Mouse (Mus musculus) gastrocnemius, adult 2 months (tissue): ENCODE measurements around the gene Cyp20a1. TPM values are rescaled to one million over a fixed set of nuclear protein-coding genes. Genes with fewer than 3 reads are reported as not detected.

Experiments used
- DNase-seq: peaks from one replicate; pipeline ENCODE4 v3.0.0; 2022
- H3K27ac ChIP-seq: fragments of 200-600 bp; 2 replicates; pipeline ENCODE4 v1.8.1; 2022; ENCODE audit warnings: mild to moderate bottlenecking
- H3K4me3 ChIP-seq: fragments of 200-600 bp; 2 replicates; pipeline ENCODE4 v1.8.1; 2022; ENCODE audit warnings: mild to moderate bottlenecking, moderate library complexity
- CTCF ChIP-seq: fragments of 200-600 bp; IDR thresholded peaks from 2 replicates; pipeline ENCODE4 v1.8.1; 2022; ENCODE audit warnings: antibody characterized with exemption, mild to moderate bottlenecking, moderate library complexity
- intact Hi-C: fragments of 180-260 bp; cut with DNase I; formaldehyde crosslinking; loops from one replicate; pipeline ENCODE4 v1.15.1; 2025
- total RNA-seq, 2 experiments: library from RNA; stranded (reverse); gene quantifications; 2 replicates each; pipeline ENCODE4 v1.2.3; 2021

The Cyp20a1 gene
- total RNA-seq, 2 experiments from 2014 or later: 5.5 to 6.9 TPM

DNA sequence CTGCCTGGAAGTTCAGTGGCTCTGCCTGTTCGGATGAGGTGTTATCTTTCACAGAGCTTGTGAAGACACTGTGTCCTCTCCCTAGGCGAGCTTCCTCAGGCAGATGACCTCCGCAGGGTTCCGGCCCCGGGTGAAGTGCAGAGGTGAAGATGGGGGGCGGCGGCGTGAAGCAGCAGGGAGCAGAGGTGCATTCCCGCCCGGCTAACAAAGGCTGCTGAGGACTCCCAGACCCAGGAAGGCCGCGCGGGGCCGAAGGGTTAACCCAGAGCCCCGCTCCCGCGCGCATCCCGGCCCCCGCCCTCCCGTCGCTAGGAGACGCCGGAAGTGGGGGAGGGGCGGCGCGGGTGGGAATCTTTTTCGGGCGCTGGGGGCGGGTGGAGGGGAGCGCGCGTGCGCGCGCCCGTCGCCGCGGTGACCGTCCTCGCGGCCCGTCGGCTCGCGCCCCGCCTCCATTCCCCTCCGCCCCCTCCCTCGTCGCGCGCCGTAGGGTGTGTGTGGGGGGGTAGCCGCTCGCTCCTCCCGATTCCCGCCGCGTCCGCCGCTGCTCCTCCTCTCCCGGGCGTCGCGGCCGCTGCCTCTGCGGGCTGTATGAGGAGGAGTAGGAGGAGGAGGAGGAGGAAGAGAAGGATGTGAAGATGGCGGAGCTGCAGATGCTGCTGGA is 66.2 kb downstream of the Cyp20a1 start, which contains the start of gene Abi2:
TSS of gene Abi2 (plus strand) at position 452 of the 661 bp plus-strand sequence.
- intact Hi-C loops: loop anchor here (2.0 to 5.0 kb wide), 3 partner anchors 66 to 548 kb away; partner anchors contain the start of gene Cyp20a1
- Histone ChIP-seq H3K4me3 (peak within 1 kb of the TSS; percentile 83), H3K27ac (peak within 1 kb of the TSS; percentile 90)
- no peak for TF ChIP-seq CTCF
- DNase-seq: peak; percentile 96

DNA sequence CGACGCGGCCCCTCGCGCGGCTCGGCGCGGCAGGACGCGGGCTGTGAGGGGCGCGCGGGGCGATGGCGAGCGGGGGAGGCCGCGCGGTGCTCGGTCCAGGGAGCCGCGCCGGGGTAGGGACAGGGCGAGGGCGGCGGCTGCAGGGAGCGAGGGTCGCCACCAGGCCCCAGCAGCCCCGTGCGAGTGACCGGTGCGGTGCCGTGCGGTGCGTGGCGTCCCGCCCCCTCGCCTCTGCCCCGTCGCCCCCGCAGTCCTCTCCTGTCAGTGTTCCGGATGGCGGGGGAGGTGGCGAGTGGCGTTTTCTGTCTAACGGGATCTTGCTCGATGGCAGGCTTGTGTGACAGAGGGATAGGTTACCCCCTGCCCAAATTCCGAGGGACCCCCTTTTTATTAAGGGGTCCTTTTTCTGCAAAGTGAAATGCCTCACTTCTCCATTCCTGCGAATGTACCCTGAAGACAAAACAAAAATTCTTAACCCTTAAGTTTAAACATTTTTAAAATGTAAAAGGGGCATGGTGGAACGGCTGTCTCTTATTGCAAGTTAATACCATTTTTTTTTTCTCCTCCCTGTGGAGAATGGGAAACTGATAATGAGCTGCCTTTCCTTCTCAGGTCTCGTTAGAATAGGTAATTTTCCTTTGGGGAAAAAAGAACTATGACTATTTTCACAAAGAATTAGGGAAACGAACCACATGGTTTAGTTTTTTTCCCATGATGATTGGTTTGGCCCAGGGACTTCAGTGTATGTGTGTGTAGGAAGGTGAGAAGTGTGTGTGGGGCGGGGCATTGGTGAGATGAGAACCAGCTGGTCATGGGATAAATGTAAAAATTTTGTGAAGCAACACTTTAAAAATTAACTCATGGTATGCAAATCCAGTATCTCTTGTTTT is 67.0 kb downstream of the Cyp20a1 start:
- intact Hi-C loops: loop anchor here (2.0 to 5.0 kb wide), 3 partner anchors 67 to 547 kb away; partner anchors contain the start of gene Cyp20a1
- no peak; the same call in 1 of the 2 replicates for TF ChIP-seq CTCF
- peak overlapping the region; percentile 83 for H3K4me3 ChIP-seq
- peak; percentile 52 for DNase-seq
- H3K27ac ChIP-seq: peak overlapping the region; percentile 90

- intact Hi-C loops: no loop called here
- TF ChIP-seq CTCF: no peak
- Histone ChIP-seq H3K4me3 (no peak overlapping the region), H3K27ac (no peak overlapping the region)
- no peak for DNase-seq
Observed at GRCm38 (mm10) chr1:60416724-60417123, 73.6 kb downstream of the Cyp20a1 start.

GRCm38 (mm10) chr1:60423882-60424281 is 80.8 kb downstream of the Cyp20a1 start:
- Histone ChIP-seq H3K27ac (no peak overlapping the region), H3K4me3 (no peak overlapping the region)
- no peak for DNase-seq
- intact Hi-C loops: no loop called here
- peak; percentile 37; the same call in 1 of the 2 replicates for TF ChIP-seq CTCF

GRCm38 (mm10) chr1:60428341-60428740 is 85.2 kb downstream of the Cyp20a1 start:
- intact Hi-C loops: no loop called here

GRCm38 (mm10) chr1:60428932-60429331 is 85.8 kb downstream of the Cyp20a1 start:
- Histone ChIP-seq H3K27ac (no peak overlapping the region), H3K4me3 (no peak overlapping the region)
- intact Hi-C loops: no loop called here
- TF ChIP-seq CTCF: peak; percentile 73
- DNase-seq: peak; percentile 25

More at GRCm38 (mm10) chr1:60428341-60428740, 85.2 kb downstream of the Cyp20a1 start:
- no peak for DNase-seq
- no peak for TF ChIP-seq CTCF
- Histone ChIP-seq H3K27ac (no peak overlapping the region), H3K4me3 (no peak overlapping the region)

DNA sequence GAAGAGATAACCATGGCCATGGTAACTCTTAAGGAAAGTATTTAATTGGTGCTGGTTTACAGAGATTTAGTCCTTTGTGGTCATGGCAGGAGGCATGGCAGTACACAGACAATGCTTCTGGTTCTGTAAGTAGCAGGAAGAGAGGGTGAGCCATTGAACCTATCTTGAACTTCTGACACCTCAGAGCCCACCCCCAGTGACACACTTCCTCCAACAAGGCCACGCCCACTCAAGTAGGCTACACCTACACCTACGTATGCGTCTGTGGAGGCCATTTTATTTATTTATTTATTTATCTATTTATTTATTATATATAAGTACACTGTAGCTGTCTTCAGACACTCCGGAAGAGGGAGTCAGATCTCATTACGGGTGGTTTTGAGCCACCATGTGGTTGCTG is 88.4 kb downstream of the Cyp20a1 start:
- intact Hi-C loops: no loop called here
- no peak overlapping the region for H3K4me3 ChIP-seq
- DNase-seq: no peak
- TF ChIP-seq CTCF: no peak
- H3K27ac ChIP-seq: no peak overlapping the region

DNA sequence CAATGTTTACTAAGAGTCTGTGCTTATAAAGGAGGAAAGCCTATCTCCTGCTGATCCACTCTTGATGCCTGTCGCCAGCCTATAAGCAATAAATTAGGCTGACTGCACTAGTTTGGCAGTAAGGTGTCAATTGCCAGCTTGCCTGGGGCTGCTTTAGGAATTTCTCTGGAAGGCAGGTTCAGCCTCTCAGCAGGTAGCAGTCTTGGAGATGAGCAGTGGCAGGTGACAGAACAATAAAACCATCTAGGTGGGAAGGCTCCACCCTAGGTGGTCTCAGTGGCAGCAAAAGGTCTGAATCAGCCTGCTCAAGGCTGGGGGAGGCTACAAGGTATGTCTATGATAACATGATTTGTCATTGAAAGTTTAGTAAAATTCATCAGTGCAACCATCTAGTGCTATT is 89.4 kb downstream of the Cyp20a1 start:
- TF ChIP-seq CTCF: no peak
- Histone ChIP-seq H3K4me3 (no peak overlapping the region), H3K27ac (no peak overlapping the region)
- intact Hi-C loops: no loop called here
- no peak for DNase-seq

Other genes starting within 250 kb of the Cyp20a1 start
- gene Carf, start 245.1 kb upstream of the Cyp20a1 start, total RNA-seq: 1 to 10 TPM; 3.9 to 6.5 TPM
- gene Wdr12, start 244.7 kb upstream of the Cyp20a1 start, total RNA-seq: 10 to 100 TPM; 12.7 to 13.8 TPM
- gene Nbeal1, start 162.7 kb upstream of the Cyp20a1 start, total RNA-seq: 10 to 100 TPM; 26.7 to 31.7 TPM
- gene Abi2, start 66.3 kb downstream of the Cyp20a1 start, total RNA-seq: 10 to 100 TPM; 10.8 to 10.9 TPM
- 10 to 100 TPM; 20.9 to 27.0 TPM for gene Raph1, start 223.8 kb downstream of the Cyp20a1 start, total RNA-seq